Mouse (Mus musculus) small intestine, adult 2 months (tissue): ENCODE data around the gene Irf2bpl. TPM values are rescaled to one million over a fixed set of nuclear protein-coding genes. Genes with fewer than 3 reads are reported as not detected.

ENCODE experiments used
- H3K27ac ChIP-seq: fragments of 200-500 bp; 2 replicates; pipeline ENCODE4 v1.5.1; 2012; ENCODE audit warnings: low read depth, low read length, control low read depth, inconsistent platforms; ENCODE audit not compliant: insufficient read depth
- H3K27me3 ChIP-seq: fragments of 200-500 bp; 2 replicates; pipeline ENCODE4 v1.6.1; 2012; ENCODE audit warnings: mild to moderate bottlenecking, moderate library complexity, low read length, inconsistent platforms; ENCODE audit not compliant: control insufficient read depth, insufficient read depth
- H3K36me3 ChIP-seq: fragments of 200-500 bp; 2 replicates; pipeline ENCODE4 v1.6.1; 2012; ENCODE audit warnings: mild to moderate bottlenecking, low read length, control low read depth, inconsistent platforms; ENCODE audit not compliant: control insufficient read depth, insufficient read depth
- H3K4me1 ChIP-seq: fragments of 200-500 bp; 2 replicates; pipeline ENCODE4 v1.6.1; 2012; ENCODE audit warnings: low read length, inconsistent platforms, mixed read lengths; ENCODE audit not compliant: control insufficient read depth, insufficient read depth, insufficient read length
- H3K4me3 ChIP-seq: fragments of 200-500 bp; 2 replicates; pipeline ENCODE4 v1.5.1; 2012; ENCODE audit warnings: low read depth, mild to moderate bottlenecking, control low read depth, inconsistent platforms, low read length, moderate library complexity
- CTCF ChIP-seq: fragments of 200-500 bp; IDR thresholded peaks from 2 replicates; pipeline ENCODE4 v1.5.1; 2012; ENCODE audit warnings: low read depth, mild to moderate bottlenecking, control low read depth, inconsistent platforms, low read length, moderate library complexity, mixed read lengths; ENCODE audit not compliant: insufficient replicate concordance, insufficient read length; ENCODE audit errors: extremely low read depth
- POLR2A ChIP-seq: fragments of 200-500 bp; IDR thresholded peaks from 2 replicates; pipeline ENCODE4 v1.6.1; 2012; ENCODE audit warnings: low read depth, mild to moderate bottlenecking, control low read depth, inconsistent platforms, low read length, moderate library complexity
- WGBS: fragments of 180-500 bp; shearing (Covaris S2); methylation state at CpG from one replicate; pipeline ENCODE4 v1.1.7; 2018; 5-methylcytosine and 5-hydroxymethylcytosine counted together
- polyA plus RNA-seq: library from polyadenylated mRNA; depleted of rRNA; stranded (reverse); fragments of >200 nt; gene quantifications from 2 replicates; pipeline ENCODE4 v1.2.3, GENCODE M21; 2012

Irf2bpl gene
- polyA plus RNA-seq, 1 experiment: 30.5 TPM

DNA sequence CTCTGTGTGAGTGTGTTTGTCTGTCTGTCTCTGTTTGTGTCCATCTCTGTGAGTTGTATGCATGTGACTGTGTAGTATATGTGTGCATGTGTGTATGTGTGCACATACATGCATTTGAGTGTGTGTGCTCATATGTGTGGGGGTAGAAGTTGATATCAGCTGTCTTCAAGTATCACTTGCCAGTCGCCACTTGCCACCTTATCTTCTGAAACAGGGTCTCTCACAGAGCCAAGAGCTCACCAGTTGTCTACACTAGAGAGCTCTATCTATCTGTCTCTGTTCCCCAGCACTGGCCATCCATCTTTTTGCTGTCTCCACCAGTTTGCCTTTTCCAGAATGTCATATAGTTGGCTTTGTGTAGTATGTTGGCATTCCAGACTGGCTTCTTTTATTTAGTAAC lies 31.1 kb downstream of the Irf2bpl start:
- TF ChIP-seq POLR2A (no peak), CTCF (no peak)
- no peaks in the 10 kb centered on the region for H3K27me3 ChIP-seq
- H3K27ac ChIP-seq: no peak overlapping the region
- no peaks in the 10 kb centered on the region for H3K4me1 ChIP-seq
- 85% methylated on average over 1 of the region's 1 CpGs for WGBS
- no peaks in the 10 kb centered on the region for H3K36me3 ChIP-seq
- no peak overlapping the region for H3K4me3 ChIP-seq

DNA sequence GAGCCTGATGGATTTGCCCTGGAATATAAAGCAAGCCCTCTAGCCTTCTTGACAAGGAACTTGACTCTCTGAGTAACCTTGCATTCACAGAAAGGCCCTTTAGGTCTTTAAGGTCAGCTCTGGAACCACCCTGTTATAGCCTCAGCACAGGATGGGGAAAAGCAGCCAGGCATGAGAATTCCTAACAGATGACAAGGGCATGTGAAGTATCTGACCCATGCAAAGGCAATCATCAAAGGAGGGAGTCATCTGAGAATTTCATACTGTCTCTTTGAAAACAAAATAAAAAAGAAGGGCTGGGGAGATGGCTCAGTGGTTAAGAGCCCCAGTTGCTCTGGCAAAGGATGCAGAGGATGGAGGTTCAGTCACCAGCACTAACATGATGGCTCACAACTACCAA lies 33.3 kb downstream of the Irf2bpl start:
- no peak for TF ChIP-seq POLR2A
- no peak for TF ChIP-seq CTCF
- no peaks in the 10 kb centered on the region for H3K36me3 ChIP-seq
- H3K4me3 ChIP-seq: no peak overlapping the region
- H3K27me3 ChIP-seq: no peaks in the 10 kb centered on the region
- no peak overlapping the region for H3K27ac ChIP-seq
- H3K4me1 ChIP-seq: no peaks in the 10 kb centered on the region

DNA sequence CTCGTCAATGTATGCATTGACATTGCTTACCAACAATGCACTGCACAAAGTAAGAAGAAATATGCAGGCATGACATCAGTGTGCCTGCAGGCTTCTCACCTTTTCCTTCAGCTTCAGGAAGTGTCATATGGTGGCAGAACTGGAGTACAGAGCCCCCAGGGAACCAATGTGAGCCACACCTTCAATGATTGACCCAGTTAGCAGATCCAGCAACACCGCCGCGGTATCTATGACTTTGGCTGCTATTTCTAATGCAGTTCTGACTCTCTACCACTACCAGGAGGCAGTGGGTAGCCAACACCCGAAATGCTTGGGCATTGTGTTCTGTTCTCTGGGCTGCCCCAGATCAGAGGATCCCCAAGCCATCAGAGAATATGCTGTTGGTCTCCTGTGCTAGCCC lies 33.9 kb downstream of the Irf2bpl start:
- 74% methylated on average over 5 of the region's 5 CpGs for WGBS

DNA sequence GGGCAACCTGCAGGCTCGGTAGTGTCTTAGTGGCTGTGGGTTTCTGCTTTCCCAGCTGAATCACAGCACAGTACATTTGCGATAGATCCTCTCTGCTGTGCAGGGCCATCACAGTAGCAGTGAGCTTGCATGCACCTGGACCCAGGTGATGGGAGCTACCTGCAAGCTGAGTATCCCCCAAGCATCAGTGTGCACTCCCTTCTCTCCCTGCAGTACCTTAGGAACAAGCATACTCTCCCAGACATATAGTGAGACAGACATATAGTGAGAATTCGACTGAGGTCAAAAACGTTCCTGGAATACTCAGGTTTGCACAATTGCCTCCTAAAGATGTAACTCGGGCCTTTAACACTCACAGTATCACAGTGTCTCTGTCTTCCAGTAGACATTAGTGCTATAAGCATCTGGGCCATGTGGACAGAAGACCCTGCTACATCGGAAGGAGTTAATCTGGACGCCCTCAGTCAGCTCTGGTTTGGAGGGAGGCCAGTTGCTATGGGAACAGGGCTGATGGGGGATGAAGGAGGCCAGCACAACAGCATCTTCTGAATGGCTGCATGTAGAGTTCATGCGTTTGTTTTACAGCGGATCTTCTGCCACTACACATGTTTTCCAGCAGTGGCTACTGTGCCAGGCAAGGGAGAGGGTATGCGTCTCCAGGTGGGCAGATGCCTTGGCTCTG lies 34.5 kb downstream of the Irf2bpl start:
- Histone ChIP-seq H3K27me3 (no peaks in the 10 kb centered on the region), H3K4me1 (no peaks in the 10 kb centered on the region), H3K36me3 (no peaks in the 10 kb centered on the region), H3K27ac (no peak overlapping the region), H3K4me3 (no peak overlapping the region)
- WGBS: 79% methylated on average over 10 of the region's 10 CpGs
- TF ChIP-seq POLR2A (no peak), CTCF (no peak)

More for the DNA sequence above, 33.9 kb downstream of the Irf2bpl start:
- no peak for TF ChIP-seq CTCF
- TF ChIP-seq POLR2A: no peak
- Histone ChIP-seq H3K36me3 (no peaks in the 10 kb centered on the region), H3K27ac (no peak overlapping the region), H3K27me3 (no peaks in the 10 kb centered on the region), H3K4me1 (no peaks in the 10 kb centered on the region), H3K4me3 (no peak overlapping the region)

DNA sequence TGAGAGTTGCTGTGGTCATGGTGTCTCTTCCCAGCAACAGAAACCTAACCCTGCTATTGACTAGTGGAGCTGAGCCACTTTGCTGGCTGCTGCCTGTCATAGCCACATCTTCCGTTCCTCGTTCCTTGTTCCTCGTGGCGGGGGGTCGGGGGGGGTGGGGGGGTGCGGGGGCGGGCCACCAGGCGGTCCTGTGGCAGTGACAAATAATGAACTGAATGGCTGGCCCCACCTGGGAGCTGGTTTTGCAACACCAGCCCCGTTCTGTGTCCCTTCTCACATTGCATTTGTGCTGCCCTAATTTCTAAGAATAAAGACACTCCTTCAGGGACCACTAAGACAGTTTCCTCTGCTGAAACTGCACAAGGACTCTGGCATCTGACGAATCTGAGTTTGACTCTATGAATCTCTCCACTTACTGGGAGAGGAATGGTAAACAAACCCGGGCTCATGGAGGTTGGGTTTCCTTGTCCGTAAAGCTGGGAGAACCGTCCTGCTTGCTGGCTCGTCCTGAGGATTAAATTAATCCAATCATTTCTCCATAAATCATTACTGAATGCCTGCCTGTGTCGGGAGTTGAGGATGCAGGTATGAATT lies 41.6 kb downstream of the Irf2bpl start:
- Histone ChIP-seq H3K36me3 (no peaks in the 10 kb centered on the region), H3K27me3 (no peaks in the 10 kb centered on the region), H3K4me1 (no peaks in the 10 kb centered on the region), H3K4me3 (no peak overlapping the region), H3K27ac (no peak overlapping the region)
- 22% methylated on average over 15 of the region's 15 CpGs for WGBS
- TF ChIP-seq CTCF (no peak), POLR2A (no peak)

DNA sequence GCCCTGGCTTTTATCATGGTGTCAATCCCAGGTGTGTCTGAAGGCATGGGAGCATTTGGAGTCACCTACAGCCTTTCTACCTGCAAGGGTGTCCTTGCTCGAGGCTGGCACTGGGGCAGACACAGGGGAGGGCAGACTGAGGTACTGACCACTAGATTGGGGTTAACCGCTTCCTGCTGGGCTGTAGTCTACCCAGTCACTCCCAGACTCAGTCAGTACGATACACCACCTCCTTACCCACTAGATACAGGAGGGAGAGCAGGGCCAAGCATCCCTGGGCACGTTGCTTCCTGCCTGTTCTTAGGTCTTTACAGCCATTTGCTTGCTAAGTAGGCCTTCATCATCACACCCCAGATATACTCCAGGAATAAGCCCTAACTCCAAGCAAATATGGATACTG lies 44.1 kb downstream of the Irf2bpl start:
- H3K27ac ChIP-seq: no peak overlapping the region
- H3K4me3 ChIP-seq: no peak overlapping the region
- peaks cover 6% of the 10 kb centered on the region for H3K4me1 ChIP-seq
- H3K36me3 ChIP-seq: no peaks in the 10 kb centered on the region
- TF ChIP-seq POLR2A: no peak
- TF ChIP-seq CTCF: no peak
- no peaks in the 10 kb centered on the region for H3K27me3 ChIP-seq
- WGBS: 82% methylated on average over 4 of the region's 4 CpGs

DNA sequence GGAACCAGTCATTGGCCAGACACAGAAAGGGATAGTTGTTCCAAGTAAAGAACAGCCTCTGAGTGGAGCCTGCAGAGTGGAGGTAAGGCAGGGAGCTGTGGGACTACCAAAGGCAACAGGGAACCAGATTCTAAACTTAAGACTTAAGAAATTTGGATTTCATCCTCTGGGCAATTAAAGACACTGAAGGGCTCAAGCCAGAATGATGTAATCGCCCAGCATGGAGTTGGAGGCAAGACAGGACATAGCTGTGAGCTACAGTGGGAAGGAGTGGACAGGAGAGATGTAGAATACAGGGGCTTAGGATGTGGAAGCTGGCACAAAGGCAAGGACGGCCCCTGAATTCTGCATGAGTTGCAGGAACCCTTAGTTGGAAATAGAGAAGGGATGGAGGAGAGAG lies 46.4 kb downstream of the Irf2bpl start:
- H3K4me1 ChIP-seq: peaks cover 16% of the 10 kb centered on the region
- WGBS: 77% methylated on average over 2 of the region's 2 CpGs
- TF ChIP-seq POLR2A (no peak), CTCF (no peak)

More for the DNA sequence above, 46.4 kb downstream of the Irf2bpl start:
- Histone ChIP-seq H3K27me3 (no peaks in the 10 kb centered on the region), H3K36me3 (no peaks in the 10 kb centered on the region), H3K27ac (no peak overlapping the region), H3K4me3 (no peak overlapping the region)
